Mouse (Mus musculus): ENCODE measurements around the gene Scyl2. TPM values are rescaled to one million over a fixed set of nuclear protein-coding genes. Genes with fewer than 3 reads are reported as not detected.
A peak's percentile ranks its signal among the peaks of the same experiment; 100 is the strongest.
"Not testable (repeated sequence)": the region's sequence is repeated elsewhere in the genome, so short reads cannot be mapped to it uniquely, and the experiment has no call there.

The Scyl2 gene
- total RNA-seq (2021): 10 to 100 TPM; 21.4 to 22.1 TPM

DNA sequence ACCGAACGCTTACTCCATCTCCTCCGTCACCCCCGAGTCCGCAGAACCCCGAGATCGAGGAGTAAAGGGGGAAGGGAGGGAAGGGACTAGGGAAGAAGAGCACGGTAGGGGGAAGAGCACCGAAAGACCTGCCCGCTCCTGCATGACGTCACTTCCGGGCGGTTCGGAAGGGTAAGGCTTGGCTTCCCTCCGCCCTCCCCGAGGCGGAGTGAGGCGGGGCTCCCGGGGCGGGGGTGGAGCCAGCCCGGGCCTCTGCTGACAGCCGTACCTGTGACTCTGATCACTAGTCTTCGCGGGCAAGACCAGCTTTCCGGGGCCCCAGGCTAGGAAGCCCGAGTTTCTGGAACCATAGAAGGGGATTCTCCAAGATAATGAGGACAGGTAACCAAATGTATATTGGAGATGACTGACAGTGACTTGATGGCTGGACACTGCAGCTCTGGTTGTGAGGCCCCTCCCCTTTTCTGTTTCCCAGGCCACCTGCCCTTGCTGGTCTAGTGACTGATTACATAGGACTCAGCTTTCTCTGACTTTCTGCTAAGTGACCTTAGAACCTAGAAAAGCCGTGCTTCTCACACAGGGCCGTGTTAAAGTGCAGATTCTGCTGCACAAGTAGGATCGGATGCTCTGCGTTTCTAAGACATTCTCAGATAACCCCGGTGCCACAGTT, at the start of gene Scyl2:
Scyl2 (minus strand) TSS at position 147 of the 670 bp plus-strand sequence.
- DNase-seq: peak; percentile 96

DNA sequence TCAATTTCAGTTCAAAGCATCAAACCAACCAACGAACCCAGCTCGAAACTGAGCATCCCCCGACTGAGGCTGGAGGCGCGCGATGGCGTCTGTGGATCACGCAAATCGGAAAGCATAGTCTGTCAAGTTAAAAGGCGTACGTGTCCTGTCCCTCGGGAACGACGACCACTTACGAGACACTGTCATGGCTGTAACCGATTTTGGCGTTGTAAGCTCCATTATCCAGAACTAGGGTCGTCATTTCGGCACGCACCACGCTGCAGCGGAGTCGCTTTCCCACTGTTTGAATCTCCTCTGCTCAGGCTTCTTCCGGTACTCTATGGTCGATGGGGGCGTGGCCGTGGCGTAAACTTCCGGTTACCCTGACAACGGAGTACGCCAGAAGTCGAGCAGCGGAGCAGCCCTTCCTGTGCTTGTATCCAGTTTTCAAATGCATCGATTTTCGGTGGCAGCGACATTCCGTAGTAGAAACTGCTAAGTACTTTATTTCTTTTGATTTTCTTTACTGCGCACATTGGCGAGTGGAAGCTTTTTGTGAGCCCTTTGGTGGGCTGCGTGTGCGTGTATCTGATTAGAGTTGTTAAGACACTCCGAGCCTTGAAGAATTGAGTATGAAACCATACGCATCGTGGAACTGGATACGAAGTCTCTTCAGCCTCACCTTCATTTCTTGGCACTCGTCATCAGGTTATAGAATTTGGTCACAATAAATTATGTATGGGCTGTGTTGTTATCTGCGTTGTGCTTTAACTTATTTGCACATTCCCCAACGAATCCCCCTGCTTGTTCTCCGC, 46.1 kb upstream of the Scyl2 start, which contains the start of gene Actr6:
Actr6 (minus strand) TSS at position 295 of the 794 bp plus-strand sequence.
- peak; percentile 95 for DNase-seq

- no peak for DNase-seq
Measured at GRCm38 (mm10) chr10:89731341-89731740, 45.3 kb upstream of the Scyl2 start.

- no peak for DNase-seq
Measured at GRCm38 (mm10) chr10:89730386-89730785, 44.3 kb upstream of the Scyl2 start.

DNA sequence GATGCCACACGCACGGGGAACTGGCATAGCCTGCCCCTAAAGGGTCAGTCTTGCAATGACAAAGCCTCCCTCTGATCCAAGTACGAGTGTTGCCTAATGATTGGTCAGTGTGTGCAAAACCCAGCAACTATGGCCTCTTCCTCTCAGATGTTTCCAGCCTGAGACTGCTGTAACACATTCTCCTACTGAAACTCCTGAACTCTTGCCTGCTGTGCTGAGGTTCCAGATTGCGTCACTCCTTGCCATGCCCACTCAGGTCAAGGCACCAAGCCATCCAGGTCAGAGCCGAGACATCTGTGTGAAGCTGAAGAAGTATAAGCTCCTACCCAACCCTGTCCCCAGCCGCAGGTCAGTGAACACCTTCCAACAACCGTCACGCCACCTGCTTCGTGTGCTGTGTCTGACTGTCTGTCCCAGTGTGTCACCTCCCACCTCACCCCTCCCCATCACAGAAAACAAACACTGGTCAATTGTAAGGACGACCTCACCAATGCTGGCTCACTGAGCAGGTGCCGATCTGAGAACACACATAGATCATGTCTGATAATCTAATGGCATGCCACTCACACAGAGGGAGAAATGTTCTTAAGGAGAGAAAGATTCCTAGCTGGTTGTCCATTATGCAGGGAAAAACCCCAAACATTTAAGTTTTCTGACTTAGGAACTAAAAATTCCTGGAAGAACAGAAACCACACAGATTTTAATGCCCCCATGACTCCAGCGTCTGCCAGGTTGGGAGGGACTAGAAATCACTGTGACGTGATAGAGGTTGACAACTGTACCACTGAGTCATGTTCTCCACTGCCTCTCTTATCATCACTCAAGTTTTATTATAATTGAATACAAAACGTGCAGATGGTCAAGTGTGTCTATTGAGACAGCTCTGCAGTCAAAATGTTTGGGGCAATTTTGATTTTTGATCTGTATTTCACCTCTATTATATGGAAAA, 36.4 kb upstream of the Scyl2 start:
- no peak for DNase-seq

DNA sequence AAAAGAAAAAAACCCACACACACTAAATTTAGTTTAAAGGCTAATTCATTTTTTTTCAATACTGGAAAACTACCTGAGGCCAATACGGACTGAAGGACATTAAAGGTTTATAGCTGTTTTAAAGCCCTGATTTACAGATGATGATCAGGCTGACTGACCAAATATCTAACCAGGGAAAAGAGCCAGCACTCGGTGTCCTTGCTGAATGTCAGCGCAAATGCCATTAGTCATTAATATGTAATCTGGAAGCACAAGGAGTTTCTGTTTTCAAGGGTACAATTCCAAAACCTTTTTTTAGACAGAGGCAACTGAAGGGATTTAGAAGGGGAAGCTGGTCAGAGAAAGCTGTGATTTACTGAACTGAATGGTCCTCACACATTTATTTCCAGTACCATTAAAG, 34.7 kb upstream of the Scyl2 start:
- no peak for DNase-seq

GRCm38 (mm10) chr10:89720252-89720651, 34.2 kb upstream of the Scyl2 start:
- DNase-seq: no peak

DNA sequence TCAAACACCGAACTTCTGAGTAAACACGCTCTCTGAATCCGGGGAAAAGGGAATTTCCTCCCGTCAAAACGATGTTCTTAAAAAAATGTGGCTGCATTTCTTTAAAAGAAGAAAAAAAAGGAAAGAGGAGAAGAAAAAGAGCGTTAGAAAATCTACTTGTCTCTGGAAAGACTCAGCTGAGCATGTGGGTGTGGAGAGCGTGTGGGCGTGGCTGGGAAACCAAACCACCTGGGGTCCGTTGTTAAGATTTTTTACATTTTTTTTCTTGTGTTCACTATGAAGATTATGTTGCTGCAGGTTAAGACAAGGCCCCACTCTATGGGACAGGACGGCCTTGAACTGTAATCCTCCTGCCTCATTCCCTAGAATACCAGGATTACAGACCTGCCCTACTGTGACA, 28.8 kb upstream of the Scyl2 start:
- no peak for DNase-seq

GRCm38 (mm10) chr10:89708720-89709119, 22.6 kb upstream of the Scyl2 start:
- no peak for DNase-seq

DNA sequence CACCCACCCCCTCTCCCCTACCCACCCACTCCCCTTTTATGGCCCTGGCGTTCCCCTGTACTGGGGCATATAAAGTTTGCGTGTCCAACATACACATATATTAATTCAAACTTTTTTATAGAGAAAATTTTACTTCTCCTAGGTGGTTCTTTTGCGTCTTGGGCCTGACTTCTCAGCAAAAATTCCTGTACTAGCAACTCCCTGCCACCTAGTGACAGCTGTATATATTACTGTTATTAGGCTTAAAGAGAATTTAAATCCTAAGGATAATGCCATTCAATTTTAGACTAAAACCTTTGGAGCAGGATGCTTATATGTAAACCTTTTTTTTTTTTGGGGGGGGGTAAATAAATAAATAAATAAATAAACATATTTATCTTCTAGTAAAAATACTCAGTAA, 21.3 kb upstream of the Scyl2 start:
- DNase-seq: no peak

- no peak for DNase-seq
Measured at GRCm38 (mm10) chr10:89703042-89703441, 17.0 kb upstream of the Scyl2 start.

GRCm38 (mm10) chr10:89697956-89698355, 11.9 kb upstream of the Scyl2 start:
- DNase-seq: no peak

GRCm38 (mm10) chr10:89696270-89696669, 10.2 kb upstream of the Scyl2 start:
- DNase-seq: not testable (repeated sequence)

DNA sequence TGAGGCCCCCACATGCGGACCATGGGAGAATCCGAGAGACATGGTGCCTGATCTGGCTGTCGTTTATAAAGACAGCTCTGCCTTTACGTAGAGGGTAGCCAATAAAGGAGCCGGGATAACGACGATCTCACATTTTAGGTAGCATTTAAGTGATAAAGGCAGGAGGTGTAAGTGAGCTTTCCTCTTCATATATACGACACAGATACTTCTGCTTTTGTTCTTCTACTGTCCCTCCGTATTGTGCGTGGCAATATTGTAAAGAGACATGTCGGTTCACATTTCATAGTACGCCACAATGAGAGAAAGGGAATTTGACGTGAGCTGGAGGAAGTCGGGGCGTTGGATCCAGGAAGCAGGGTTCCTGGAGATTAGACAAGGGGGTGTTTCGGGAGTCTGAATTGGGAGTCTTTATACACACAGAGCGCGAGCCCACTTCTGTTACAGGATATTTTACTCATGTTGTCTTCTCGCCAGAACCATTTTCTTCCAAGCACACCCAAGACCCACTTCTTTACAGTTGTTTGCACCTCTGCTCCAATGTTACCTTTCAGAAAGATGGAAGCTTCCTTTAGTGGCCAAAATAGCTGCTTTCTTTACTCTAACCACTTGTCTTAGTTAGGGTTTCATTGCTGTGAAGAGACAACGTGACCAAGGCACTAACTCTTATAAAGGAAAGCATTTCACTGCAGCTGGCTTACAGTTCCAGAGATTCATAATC, 9.3 kb upstream of the Scyl2 start:
- no peak for DNase-seq

DNA sequence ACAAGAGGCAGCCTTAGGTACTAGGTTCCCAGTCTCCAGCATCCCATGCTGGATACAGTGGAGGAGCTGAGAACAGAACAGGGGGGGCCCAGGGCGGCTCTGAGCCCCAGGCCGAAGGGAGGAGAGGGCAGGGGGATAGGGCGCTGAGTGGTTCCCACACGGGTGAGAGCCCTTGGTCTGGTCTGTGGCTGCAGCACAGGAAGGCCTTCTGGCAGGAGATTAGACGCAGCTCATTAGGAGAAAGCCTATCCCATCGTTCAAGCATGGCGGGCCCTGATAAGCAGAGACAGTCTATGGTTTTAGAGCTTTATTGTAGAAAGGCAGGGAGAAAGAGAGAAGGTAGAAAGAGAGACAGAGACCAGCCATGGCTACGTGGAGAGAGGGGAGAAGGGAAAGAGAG, 3.9 kb upstream of the Scyl2 start:
- no peak for DNase-seq

DNA sequence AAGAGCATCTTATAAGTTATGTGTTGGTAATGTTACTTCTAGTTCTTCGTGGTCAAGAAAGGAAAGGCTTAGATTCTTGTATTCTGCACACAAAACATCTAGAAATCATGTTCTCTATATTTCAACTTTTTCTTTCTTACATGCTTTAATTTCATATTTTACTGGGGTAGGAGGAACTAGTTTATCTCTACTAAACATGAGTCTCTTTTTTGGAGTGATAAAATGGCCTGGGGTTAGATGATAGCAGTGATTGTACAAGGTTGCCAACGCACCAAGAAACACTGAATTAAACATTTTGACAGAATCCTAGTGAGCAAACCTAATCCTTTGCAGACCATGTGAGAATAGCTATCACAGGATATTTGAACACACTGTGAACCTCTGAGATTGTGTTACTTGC, 1.4 kb upstream of the Scyl2 start:
- DNase-seq: no peak

- no peak for DNase-seq
Measured at GRCm38 (mm10) chr10:89685391-89686138, 520 bp downstream of the Scyl2 start.

DNA sequence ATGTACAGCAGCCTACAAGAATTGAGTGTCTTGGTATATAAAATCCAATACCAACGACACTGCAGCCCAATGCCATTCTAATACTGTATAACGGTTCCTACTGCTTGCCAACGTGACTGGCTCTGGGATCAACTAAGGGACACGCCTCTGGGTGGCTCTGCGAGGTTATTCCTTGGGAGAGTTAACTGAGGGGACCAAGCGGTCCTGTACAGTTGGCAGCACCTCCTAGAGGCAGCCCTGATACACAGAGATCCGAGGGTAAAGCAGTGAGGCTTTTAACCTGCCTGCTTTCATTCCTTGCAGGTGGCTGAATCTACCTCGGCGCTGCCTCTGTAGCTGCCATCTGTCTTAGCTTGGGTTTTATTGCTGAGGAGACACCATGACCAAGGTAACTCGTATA, 3.1 kb downstream of the Scyl2 start:
- no peak for DNase-seq

GRCm38 (mm10) chr10:89682157-89682556, 3.9 kb downstream of the Scyl2 start:
- DNase-seq: no peak

DNA sequence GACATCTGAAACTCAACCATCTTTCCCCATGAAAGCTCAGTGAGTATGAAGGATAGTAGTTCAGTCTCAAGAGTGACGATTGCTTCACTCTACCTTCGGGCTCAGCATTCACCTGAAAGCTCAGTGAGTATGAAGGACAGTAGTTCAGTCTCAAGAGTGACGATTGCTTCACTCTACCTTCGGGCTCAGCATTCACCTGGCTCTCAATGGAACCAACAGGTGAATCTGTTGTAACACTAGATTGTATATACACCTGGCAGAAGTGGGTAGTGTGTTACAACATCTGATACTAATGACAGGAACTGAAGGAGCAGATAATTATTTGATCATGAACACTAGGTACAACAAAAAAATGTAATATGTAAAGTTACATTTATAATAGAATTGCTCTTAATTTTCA, 4.4 kb downstream of the Scyl2 start:
- DNase-seq: no peak

- no peak for DNase-seq
Measured at GRCm38 (mm10) chr10:89680517-89680916, 5.6 kb downstream of the Scyl2 start.
